In the genomic region with DNA sequence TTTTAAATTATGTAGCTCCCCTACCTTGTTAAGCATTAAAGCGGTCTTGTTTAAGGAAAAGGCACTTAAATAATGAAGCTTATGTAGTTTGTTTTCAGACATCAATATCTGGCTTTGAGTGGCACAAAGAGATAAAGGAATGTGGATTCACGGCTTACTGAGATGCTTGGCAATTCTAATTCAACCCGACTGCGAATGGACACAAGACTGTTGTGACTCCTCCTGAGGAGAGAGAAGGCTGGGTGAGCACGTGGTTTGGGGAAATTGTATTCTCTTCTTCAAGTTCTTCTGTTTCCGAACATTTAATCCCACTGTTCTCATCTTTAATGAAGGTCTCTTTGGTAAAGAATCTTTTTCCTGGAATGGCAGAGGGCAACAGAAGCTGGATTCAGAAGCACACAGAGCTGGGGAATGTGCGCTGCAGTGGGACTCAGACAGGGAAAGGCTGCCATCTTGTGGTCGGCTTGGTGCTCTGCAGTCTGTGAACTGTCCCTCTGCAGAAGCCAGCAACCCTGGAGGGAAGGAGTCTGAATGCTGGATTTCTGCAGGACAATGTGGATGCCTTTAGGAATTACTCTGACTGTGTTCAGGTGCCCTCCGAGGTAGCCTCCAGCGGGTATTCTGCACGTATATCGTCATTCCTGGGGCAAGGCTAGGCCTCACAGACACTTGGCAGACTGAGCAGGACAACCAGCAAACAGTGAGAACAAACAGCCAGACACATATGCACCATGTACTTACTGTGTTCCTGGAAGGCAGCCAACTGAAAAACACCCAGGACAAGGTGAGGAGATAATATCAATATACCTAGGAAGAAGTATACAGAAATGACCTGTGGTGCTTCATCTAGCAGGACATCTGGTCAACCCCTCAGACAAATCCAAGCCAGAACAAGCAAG, we compare ENCODE assay signal across 8 mouse cellular contexts. TPM values are rescaled to one million over a fixed set of nuclear protein-coding genes. Genes with fewer than 3 reads are reported as not detected.
DNase-seq lines count a peak whose midpoint lies in the region; ATAC-seq lines count a peak whose summit lies in the region.

No protein-coding gene starts in this region.

- H3K9me3 ChIP-seq in intestine, embryonic 16.5 days (ENCODE audit: control insufficient read depth, low read length), result no peaks in the 10 kb centered on the region
- H3K9me3 ChIP-seq in midbrain, embryonic 12.5 days, result no peaks in the 10 kb centered on the region
- no peaks in the 10 kb centered on the region for H3K9me3 ChIP-seq in stomach, embryonic 16.5 days (replicated peaks; ENCODE audit: control insufficient read depth, low read length)

- peak; percentile 83 for ATAC-seq in intestine, embryonic 16.5 days
- ATAC-seq in midbrain, embryonic 12.5 days (ENCODE audit: low FRiP score, low read depth), result peak; percentile 90
- peak; percentile 66; the same call in 1 of the 2 replicates for ATAC-seq in stomach, embryonic 16.5 days (ENCODE audit: insufficient read depth, low FRiP score)

- no peak overlapping the region for H3K9ac ChIP-seq in intestine, embryonic 16.5 days (ENCODE audit: low read depth, low read length)
- no peak overlapping the region for H3K9ac ChIP-seq in midbrain, embryonic 12.5 days (replicated peaks)
- H3K9ac ChIP-seq in stomach, embryonic 16.5 days (ENCODE audit: low read length), result no peak overlapping the region

- intact Hi-C loops in left cerebral cortex, postnatal 14 days (cut with DNase I), result loop anchor here (2.0 to 5.0 kb wide), 4 partner anchors 110 to 685 kb away; no protein-coding TSS in a partner anchor

- no peaks in the 10 kb centered on the region for H3K36me3 ChIP-seq in intestine, embryonic 16.5 days (ENCODE audit: control insufficient read depth, insufficient read depth, low read length)
- H3K36me3 ChIP-seq in midbrain, embryonic 12.5 days, result no peaks in the 10 kb centered on the region
- H3K36me3 ChIP-seq in stomach, embryonic 16.5 days (ENCODE audit: control insufficient read depth, insufficient read depth, low read length), result no peaks in the 10 kb centered on the region

- no peak overlapping the region for H3K4me3 ChIP-seq in intestine, embryonic 16.5 days (ENCODE audit: low read length)
- H3K4me3 ChIP-seq in midbrain, embryonic 12.5 days, result no peak overlapping the region
- no peak overlapping the region for H3K4me3 ChIP-seq in stomach, embryonic 16.5 days (replicated peaks; ENCODE audit: low read length)

- no peaks in the 10 kb centered on the region for H3K27me3 ChIP-seq in intestine, embryonic 16.5 days (replicated peaks; ENCODE audit: control insufficient read depth, insufficient read depth, low read length)
- peaks cover 26% of the 10 kb centered on the region for H3K27me3 ChIP-seq in midbrain, embryonic 12.5 days
- H3K27me3 ChIP-seq in stomach, embryonic 16.5 days (ENCODE audit: control insufficient read depth, insufficient read depth, low read length), result peaks cover 6% of the 10 kb centered on the region; the same call in 1 of the 2 replicates

- DNase-seq in spleen, postnatal 10 days (ENCODE audit: low spot score in 2 of 2), result peak; percentile 13 to 59
- no peak for DNase-seq in spleen, postnatal 36 days (ENCODE audit: low spot score in 2 of 2)
- DNase-seq in cerebellum, postnatal 25 days, result peak; percentile 80 to 86
- DNase-seq in frontal cortex, postnatal 25 days (ENCODE audit: low spot score in 2 of 2), result peak; percentile 36 to 67
- peak; percentile 81 to 84 for DNase-seq in left cerebral cortex, postnatal 14 days (ENCODE audit: low spot score in 2 of 2)

- H3K4me2 ChIP-seq in intestine, embryonic 16.5 days (ENCODE audit: low read depth, low read length), result no peak overlapping the region
- H3K4me2 ChIP-seq in midbrain, embryonic 12.5 days (replicated peaks), result peak overlapping the region; percentile 31
- H3K4me2 ChIP-seq in stomach, embryonic 16.5 days (ENCODE audit: low read depth, low read length), result no peak overlapping the region

- WGBS in intestine, embryonic 16.5 days, result 18% methylated on average over 12 of the region's 12 CpGs
- 11% methylated on average over 12 of the region's 12 CpGs for WGBS in midbrain, embryonic 12.5 days
- whole genome bisulfite sequencing in stomach, embryonic 16.5 days, result 14% methylated on average over 12 of the region's 12 CpGs

- no peak overlapping the region for H3K27ac ChIP-seq in intestine, embryonic 16.5 days (ENCODE audit: low read length)
- H3K27ac ChIP-seq in midbrain, embryonic 12.5 days (replicated peaks), result no peak overlapping the region
- H3K27ac ChIP-seq in stomach, embryonic 16.5 days (ENCODE audit: low read length), result no peak overlapping the region

- no peaks in the 10 kb centered on the region for H3K4me1 ChIP-seq in intestine, embryonic 16.5 days (ENCODE audit: control insufficient read depth, insufficient read depth, low read length)
- H3K4me1 ChIP-seq in midbrain, embryonic 12.5 days, result no peaks in the 10 kb centered on the region
- H3K4me1 ChIP-seq in stomach, embryonic 16.5 days (ENCODE audit: control insufficient read depth, insufficient read depth, low read length), result no peaks in the 10 kb centered on the region; the same call in 1 of the 2 replicates

RNA-seq across cellular contexts. Expression of a gene that starts 54.0 kb away (rescaled TPM):
- 0.09 TPM in 1 of 2 replicates, not detected in the other for polyA plus RNA-seq in intestine, embryonic 16.5 days (2015; fragmentation: Nextera tagmentation; extraction: Ambion mirVana)
- total RNA-seq in left cerebral cortex, postnatal 14 days (2021), result not detected
- polyA plus RNA-seq in midbrain, embryonic 12.5 days (2016; fragmentation: Nextera tagmentation; extraction: Ambion mirVana), result 0.69 and 0.70 TPM in 2 replicates
- polyA plus RNA-seq in stomach, embryonic 16.5 days (2015; fragmentation: Nextera tagmentation; extraction: Ambion mirVana), result not detected in 2 replicates

Comparison
In these comparisons a context has a peak if more than half of its experiments do, and no peak if none do; other contexts are left out.
1. DNase-seq: peak in spleen, postnatal 10 days (2 of 2), cerebellum, postnatal 25 days (2 of 2), frontal cortex, postnatal 25 days (2 of 2) and left cerebral cortex, postnatal 14 days (2 of 2); none in spleen, postnatal 36 days (0 of 2).
2. Peak in every context shown above with its lines, with median percentiles within 50 percentile points of each other: ATAC-seq.